16 mouse cellular contexts compared by ENCODE assay signal in genomic region chr5:134491206-134491605, GRCm38 (mm10). TPM values are rescaled to one million over a fixed set of nuclear protein-coding genes. Genes with fewer than 3 reads are reported as not detected.
DNase-seq lines count a peak whose midpoint lies in the region; ATAC-seq and TF ChIP-seq lines count a peak whose summit lies in the region.
"Had no signal": no experiment of that assay in that cellular context is flagged by ENCODE, and none has a peak within 500 bp of the region (broad histone marks: within the 10 kb centered on the region; RNA-seq: fewer than 3 reads in every experiment).

No protein-coding gene starts in this region.

- TF ChIP-seq CTCF in MEL (IDR thresholded peaks at IDR 0.05 in 2 of 3, conservative IDR thresholded peaks at IDR 0.05 in 1 of 3; ENCODE audit: control insufficient read depth in 1 of 3, insufficient read depth in 1 of 3, low read depth in 2 of 3, low read length in 3 of 3, poor library complexity in 1 of 3, severe bottlenecking in 1 of 3), result no peak

- H3K79me2 ChIP-seq in MEL (ENCODE audit: control insufficient read depth, insufficient read depth, low read length, poor library complexity), result no peaks in the 10 kb centered on the region

- DNase-seq in lung, postnatal 10 days, result no peak
- DNase-seq in MEL (ENCODE audit: low read depth, low spot score), result no peak
- DNase-seq in embryonic facial prominence, embryonic 14.5 days (ENCODE audit: low spot score), result no peak
- no peak for DNase-seq in ovary, postnatal 14 days (ENCODE audit: low spot score)

- TF ChIP-seq EP300 in MEL (IDR thresholded peaks at IDR 0.05; ENCODE audit: low read depth in 1 of 2, low read length in 2 of 2), result no peak

- H3K9me3 ChIP-seq in forebrain, embryonic 13.5 days (replicated peaks), result no peaks in the 10 kb centered on the region
- no peaks in the 10 kb centered on the region for H3K9me3 ChIP-seq in forebrain, embryonic 15.5 days
- no peaks in the 10 kb centered on the region for H3K9me3 ChIP-seq in lung, embryonic 16.5 days (ENCODE audit: control insufficient read depth, low read length)
- H3K9me3 ChIP-seq in MEL (replicated peaks; ENCODE audit: insufficient read depth, low read length), result no peaks in the 10 kb centered on the region
- H3K9me3 ChIP-seq in embryonic facial prominence, embryonic 14.5 days (ENCODE audit: control insufficient read depth, low read length), result no peaks in the 10 kb centered on the region
- H3K9me3 ChIP-seq: embryonic facial prominence, embryonic 15.5 days; limb, embryonic 10.5 days; liver, embryonic 15.5 days; midbrain, embryonic 12.5 days had no signal

- TF ChIP-seq RAD21 in MEL (IDR thresholded peaks at IDR 0.05; ENCODE audit: low read depth, low read length), result no peak

- TF ChIP-seq POLR2A in MEL (IDR thresholded peaks at IDR 0.05; ENCODE audit: control insufficient read depth in 1 of 2, insufficient read depth in 1 of 2, low read depth in 1 of 2, low read length in 2 of 2, poor library complexity in 1 of 2), result no peak

- H3K4me3 ChIP-seq in forebrain, embryonic 13.5 days, result no peak overlapping the region
- no peak overlapping the region for H3K4me3 ChIP-seq in forebrain, embryonic 15.5 days
- H3K4me3 ChIP-seq in lung, embryonic 16.5 days (ENCODE audit: low read length), result no peak overlapping the region
- H3K4me3 ChIP-seq in MEL (ENCODE audit: control insufficient read depth in 1 of 2, insufficient read depth in 1 of 2, low read depth in 2 of 2, low read length in 2 of 2), result peak overlapping the region in 1 of 2 experiments; percentile 22; a peak in 1 of 4 replicates
- H3K4me3 ChIP-seq in embryonic facial prominence, embryonic 14.5 days (ENCODE audit: low read depth, low read length), result no peak overlapping the region
- H3K4me3 ChIP-seq: embryonic facial prominence, embryonic 15.5 days; heart, adult 2 months; limb, embryonic 10.5 days; liver, embryonic 15.5 days; midbrain, embryonic 12.5 days had no signal

- H3K27me3 ChIP-seq in forebrain, embryonic 13.5 days, result no peaks in the 10 kb centered on the region
- H3K27me3 ChIP-seq in forebrain, embryonic 15.5 days, result no peaks in the 10 kb centered on the region
- H3K27me3 ChIP-seq in lung, embryonic 16.5 days (ENCODE audit: control insufficient read depth, insufficient read depth, low read depth, low read length), result no peaks in the 10 kb centered on the region
- no peaks in the 10 kb centered on the region for H3K27me3 ChIP-seq in MEL (ENCODE audit: control insufficient read depth in 1 of 2, insufficient read depth in 2 of 2, low read length in 2 of 2)
- H3K27me3 ChIP-seq in embryonic facial prominence, embryonic 14.5 days (replicated peaks; ENCODE audit: control insufficient read depth, insufficient read depth, low read length), result no peaks in the 10 kb centered on the region
- H3K27me3 ChIP-seq: embryonic facial prominence, embryonic 15.5 days; liver, embryonic 15.5 days; midbrain, embryonic 12.5 days had no signal

- 0 out of 2 replicates have a peak overlapping the region, but pooled peaks have one; percentile 5 for H3K9ac ChIP-seq in forebrain, embryonic 13.5 days
- H3K9ac ChIP-seq in forebrain, embryonic 15.5 days (replicated peaks), result no peak overlapping the region
- no peak overlapping the region for H3K9ac ChIP-seq in lung, embryonic 16.5 days (ENCODE audit: low read length)
- H3K9ac ChIP-seq in MEL (ENCODE audit: control insufficient read depth, low read depth, low read length, poor library complexity, severe bottlenecking), result peak overlapping the region; percentile 42; the same call in 1 of the 2 replicates
- no peak overlapping the region for H3K9ac ChIP-seq in embryonic facial prominence, embryonic 14.5 days (ENCODE audit: low read depth, low read length)
- H3K9ac ChIP-seq: embryonic facial prominence, embryonic 15.5 days; hindbrain, embryonic 14.5 days; liver, embryonic 15.5 days; midbrain, embryonic 12.5 days had no signal

- no peak for ATAC-seq in forebrain, embryonic 13.5 days
- ATAC-seq in forebrain, embryonic 15.5 days (replicated peaks), result no peak
- no peak for ATAC-seq in lung, embryonic 16.5 days (ENCODE audit: low read depth)
- ATAC-seq in embryonic facial prominence, embryonic 14.5 days (ENCODE audit: low read depth), result no peak

- 89% methylated on average over 2 of the region's 2 CpGs for WGBS in forebrain, embryonic 13.5 days
- WGBS in forebrain, embryonic 15.5 days, result 80% methylated on average over 2 of the region's 2 CpGs
- WGBS in lung, embryonic 16.5 days, result 80% methylated on average over 2 of the region's 2 CpGs
- 84% methylated on average over 2 of the region's 2 CpGs for WGBS in embryonic facial prominence, embryonic 14.5 days

- no peaks in the 10 kb centered on the region for H3K4me1 ChIP-seq in forebrain, embryonic 13.5 days
- H3K4me1 ChIP-seq in forebrain, embryonic 15.5 days, result no peaks in the 10 kb centered on the region
- H3K4me1 ChIP-seq in lung, embryonic 16.5 days (replicated peaks; ENCODE audit: control insufficient read depth, insufficient read depth, low read length), result peaks cover 8% of the 10 kb centered on the region
- H3K4me1 ChIP-seq in MEL (ENCODE audit: control insufficient read depth in 1 of 2, insufficient read depth in 2 of 2, low read length in 2 of 2), result 0 out of 4 replicates have a peak, but pooled peaks cover 0 to 3% of the 10 kb centered on the region in 2 experiments
- no peaks in the 10 kb centered on the region for H3K4me1 ChIP-seq in embryonic facial prominence, embryonic 14.5 days (ENCODE audit: control insufficient read depth, insufficient read depth, low read length)
- H3K4me1 ChIP-seq: midbrain, embryonic 12.5 days had no signal

- no peak overlapping the region for H3K4me2 ChIP-seq in forebrain, embryonic 13.5 days
- no peak overlapping the region for H3K4me2 ChIP-seq in forebrain, embryonic 15.5 days (replicated peaks)
- H3K4me2 ChIP-seq in lung, embryonic 16.5 days (ENCODE audit: low read depth, low read length), result no peak overlapping the region
- H3K4me2 ChIP-seq in embryonic facial prominence, embryonic 14.5 days (ENCODE audit: low read depth, low read length), result no peak overlapping the region
- H3K4me2 ChIP-seq: embryonic facial prominence, embryonic 15.5 days; hindbrain, embryonic 14.5 days; midbrain, embryonic 12.5 days had no signal

- peaks cover 66% of the 10 kb centered on the region for H3K36me3 ChIP-seq in forebrain, embryonic 13.5 days (ENCODE audit: poor library complexity, severe bottlenecking)
- peaks cover 67% of the 10 kb centered on the region for H3K36me3 ChIP-seq in forebrain, embryonic 15.5 days
- peaks cover 12% of the 10 kb centered on the region for H3K36me3 ChIP-seq in lung, embryonic 16.5 days (ENCODE audit: control insufficient read depth, insufficient read depth, low read length)
- H3K36me3 ChIP-seq in MEL (ENCODE audit: control insufficient read depth in 1 of 2, insufficient read depth in 2 of 2, low read length in 2 of 2), result 0 out of 4 replicates have a peak, but pooled peaks cover 0 to 2% of the 10 kb centered on the region in 2 experiments
- peaks cover 57% of the 10 kb centered on the region for H3K36me3 ChIP-seq in embryonic facial prominence, embryonic 14.5 days (ENCODE audit: control insufficient read depth, insufficient read depth, low read length)

- no peak overlapping the region for H3K27ac ChIP-seq in forebrain, embryonic 13.5 days
- no peak overlapping the region for H3K27ac ChIP-seq in forebrain, embryonic 15.5 days (replicated peaks)
- H3K27ac ChIP-seq in lung, embryonic 16.5 days (ENCODE audit: low read length), result peak overlapping the region; percentile 84
- H3K27ac ChIP-seq in MEL (ENCODE audit: control insufficient read depth, low read depth, low read length), result no peak overlapping the region
- peak overlapping the region; percentile 33; the same call in 1 of the 2 replicates for H3K27ac ChIP-seq in embryonic facial prominence, embryonic 14.5 days (replicated peaks; ENCODE audit: low read depth, low read length)
- H3K27ac ChIP-seq: heart, adult 2 months; hindbrain, embryonic 14.5 days; kidney, postnatal 0 days; liver, embryonic 15.5 days; macrophage; midbrain, embryonic 12.5 days had no signal

TF ChIP-seq in MEL, 35 proteins besides CTCF, POLR2A, EP300 and RAD21:
- TF ChIP-seq POLR2AphosphoS2 (IDR thresholded peaks at IDR 0.05; ENCODE audit: low read length) (no peak), TBP (IDR thresholded peaks at IDR 0.05; ENCODE audit: low read depth, low read length) (no peak), E2F4 (IDR thresholded peaks at IDR 0.05; ENCODE audit: borderline replicate concordance, low read depth, low read length) (no peak), MXI1 (IDR thresholded peaks at IDR 0.05; ENCODE audit: low read depth, low read length) (no peak), ELF1 (IDR thresholded peaks at IDR 0.05; ENCODE audit: low read depth, low read length) (no peak), BHLHE40 (IDR thresholded peaks at IDR 0.05; ENCODE audit: borderline replicate concordance, low read depth, low read length) (no peak), USF2 (IDR thresholded peaks at IDR 0.05; ENCODE audit: borderline replicate concordance in 1 of 2, insufficient read depth in 1 of 2, low read depth in 1 of 2, low read length in 2 of 2) (no peak), ZC3H11A (IDR thresholded peaks at IDR 0.05; ENCODE audit: low read depth, low read length) (no peak), KAT2A (conservative IDR thresholded peaks at IDR 0.05; ENCODE audit: low read depth, low read length) (no peak), TAL1 (IDR thresholded peaks at IDR 0.05; ENCODE audit: low read length) (no peak), JUND (IDR thresholded peaks at IDR 0.05; ENCODE audit: low read depth, low read length) (no peak)
TF ChIP-seq in MEL: peak in this region for 0.

RNA-seq across cellular contexts. Expression of gene Gtf2ird1, which starts 34.7 kb away (rescaled TPM):
- 72.9 and 80.2 TPM in 2 replicates for polyA plus RNA-seq in forebrain, embryonic 13.5 days (2015; fragmentation: Nextera tagmentation; extraction: Ambion mirVana)
- 89.7 and 93.3 TPM in 2 replicates for polyA plus RNA-seq in forebrain, embryonic 15.5 days (2015; fragmentation: Nextera tagmentation; extraction: Ambion mirVana)
- polyA plus RNA-seq in lung, embryonic 16.5 days (2015; fragmentation: Nextera tagmentation; extraction: Ambion mirVana), result 58.8 and 67.5 TPM in 2 replicates
- total RNA-seq in MEL (2012; rRNA removed), result 15.2 and 17.5 TPM in 2 replicates
- polyA plus RNA-seq in MEL (2012; ENCODE audit: insufficient read depth in 1 of 2, insufficient read length in 2 of 2, low read depth in 1 of 2, low replicate concordance in 2 of 2, missing spikeins in 1 of 2), result 10 to 100 TPM in 1 of 2 experiments, not detected in 1; 54.7 TPM
- polyA plus RNA-seq in embryonic facial prominence, embryonic 14.5 days (2014; fragmentation: Nextera tagmentation; extraction: Ambion mirVana), result 80.3 and 91.2 TPM in 2 replicates
- total RNA-seq: neutrophil, adult 5-6 weeks had no signal

Comparison
In these comparisons a context has a peak if more than half of its experiments do, and no peak if none do; other contexts are left out.
1. H3K9ac ChIP-seq: peak in forebrain, embryonic 13.5 days (single experiment) and MEL (single experiment); none in forebrain, embryonic 15.5 days (single experiment), lung, embryonic 16.5 days (single experiment) and embryonic facial prominence, embryonic 14.5 days (single experiment).
2. H3K27ac ChIP-seq: peak in lung, embryonic 16.5 days (single experiment) and embryonic facial prominence, embryonic 14.5 days (single experiment); none in forebrain, embryonic 13.5 days (single experiment), forebrain, embryonic 15.5 days (single experiment) and MEL (single experiment).